Mouse (Mus musculus): ENCODE data around the gene Gm6899. TPM values are rescaled to one million over a fixed set of nuclear protein-coding genes. Genes with fewer than 3 reads are reported as not detected.

Gm6899 gene
- polyA plus RNA-seq, 1 experiment from 2014 or later = not detected

- no peak overlapping the region for H3K27ac ChIP-seq
- WGBS = 85% methylated on average over 4 of the region's 4 CpGs
- H3K36me3 ChIP-seq (replicated peaks) = no peaks in the 10 kb centered on the region
- H3K9me3 ChIP-seq = no peaks in the 10 kb centered on the region
- no peak overlapping the region for H3K4me3 ChIP-seq (replicated peaks)
- ATAC-seq (ENCODE audit: low FRiP score) = no peak
- no peaks in the 10 kb centered on the region for H3K27me3 ChIP-seq
- no peak overlapping the region for H3K4me2 ChIP-seq
- no peaks in the 10 kb centered on the region for H3K4me1 ChIP-seq
- H3K9ac ChIP-seq = no peak overlapping the region
Measured at GRCm38 (mm10) chr11:26600692-26601091, 7.7 kb downstream of the Gm6899 start.

GRCm38 (mm10) chr11:26601571-26602175 lies 8.6 kb downstream of the Gm6899 start:
- H3K4me1 ChIP-seq = no peaks in the 10 kb centered on the region
- no peak overlapping the region for H3K9ac ChIP-seq
- H3K4me2 ChIP-seq = no peak overlapping the region
- 90% methylated on average over 2 of the region's 2 CpGs for WGBS
- H3K27ac ChIP-seq = no peak overlapping the region
- ATAC-seq (ENCODE audit: low FRiP score) = no peak
- no peaks in the 10 kb centered on the region for H3K27me3 ChIP-seq
- H3K4me3 ChIP-seq (replicated peaks) = no peak overlapping the region
- H3K36me3 ChIP-seq (replicated peaks) = no peaks in the 10 kb centered on the region
- H3K9me3 ChIP-seq = no peaks in the 10 kb centered on the region

DNA sequence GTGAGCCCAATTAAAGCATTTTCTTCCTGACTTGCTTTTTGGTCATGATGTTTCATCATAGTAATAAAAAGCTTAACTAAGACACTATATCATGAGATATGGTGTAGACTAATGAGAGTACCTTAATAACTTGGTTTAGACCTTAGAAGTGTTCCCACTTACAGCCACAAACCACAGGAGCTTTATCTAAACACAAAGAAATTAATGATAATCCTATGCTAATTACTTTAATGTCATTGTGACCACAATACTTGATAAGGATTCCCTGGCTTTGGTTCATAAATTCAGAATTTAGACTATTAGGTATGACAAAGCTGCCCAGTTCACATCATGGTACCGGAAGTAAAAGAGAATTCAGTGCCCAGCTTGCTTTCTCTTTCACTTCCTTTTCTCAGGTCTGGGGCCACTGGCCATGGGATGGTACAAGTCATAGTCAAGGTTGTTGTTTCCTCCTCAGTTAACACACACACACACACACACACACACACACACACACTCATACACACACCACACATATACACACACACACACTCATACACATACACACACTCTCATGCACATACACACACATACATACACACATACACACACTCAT lies 11.1 kb downstream of the Gm6899 start:
- no peak overlapping the region for H3K4me2 ChIP-seq
- WGBS = 81% methylated on average over 1 of the region's 1 CpGs
- H3K27me3 ChIP-seq = no peaks in the 10 kb centered on the region
- H3K4me3 ChIP-seq (replicated peaks) = no peak overlapping the region
- no peaks in the 10 kb centered on the region for H3K9me3 ChIP-seq
- no peak for ATAC-seq (ENCODE audit: low FRiP score)
- no peak overlapping the region for H3K9ac ChIP-seq
- H3K36me3 ChIP-seq (replicated peaks) = no peaks in the 10 kb centered on the region
- H3K27ac ChIP-seq = no peak overlapping the region
- H3K4me1 ChIP-seq = peaks cover 3% of the 10 kb centered on the region; the same call in 1 of the 2 replicates

DNA sequence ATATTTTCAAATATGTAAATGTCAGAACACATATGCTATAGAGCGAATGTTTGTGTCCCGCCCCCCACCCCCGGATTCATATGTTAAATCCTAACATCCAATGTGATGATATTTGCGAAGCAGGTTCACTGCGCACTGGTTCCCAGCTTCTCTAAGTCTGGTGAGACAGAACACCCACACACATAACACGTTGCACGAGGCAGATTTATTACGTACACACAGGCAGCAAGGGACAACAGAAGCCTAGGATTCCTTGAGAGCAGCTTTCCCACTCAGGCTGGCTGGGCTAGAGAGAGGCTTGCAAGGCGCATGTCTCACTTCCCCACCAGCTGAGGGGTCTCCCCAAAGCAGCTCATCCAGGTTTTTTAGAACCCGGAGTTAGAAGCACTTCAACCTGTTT lies 15.8 kb downstream of the Gm6899 start:
- Histone ChIP-seq H3K4me2 (no peak overlapping the region), H3K27me3 (no peaks in the 10 kb centered on the region), H3K36me3 (replicated peaks) (no peaks in the 10 kb centered on the region), H3K4me3 (replicated peaks) (no peak overlapping the region), H3K9ac (no peak overlapping the region), H3K27ac (no peak overlapping the region), H3K4me1 (peaks cover 6% of the 10 kb centered on the region; the same call in 1 of the 2 replicates), H3K9me3 (no peaks in the 10 kb centered on the region)
- 76% methylated on average over 10 of the region's 10 CpGs for WGBS
- ATAC-seq (ENCODE audit: low FRiP score) = 0 out of 2 replicates have a peak, but pooled peaks have one; percentile 6

GRCm38 (mm10) chr11:26618475-26619223 lies 25.6 kb downstream of the Gm6899 start:
- no peak for ATAC-seq (ENCODE audit: low FRiP score)
- 87% methylated on average over 2 of the region's 2 CpGs for WGBS
- no peaks in the 10 kb centered on the region for H3K36me3 ChIP-seq (replicated peaks)

GRCm38 (mm10) chr11:26622727-26623126 lies 29.7 kb downstream of the Gm6899 start:
- Histone ChIP-seq H3K27ac (no peak overlapping the region), H3K27me3 (no peaks in the 10 kb centered on the region), H3K9me3 (no peaks in the 10 kb centered on the region), H3K36me3 (replicated peaks) (no peaks in the 10 kb centered on the region), H3K4me2 (no peak overlapping the region), H3K4me1 (no peaks in the 10 kb centered on the region), H3K4me3 (replicated peaks) (no peak overlapping the region), H3K9ac (no peak overlapping the region)
- no peak for ATAC-seq (ENCODE audit: low FRiP score)
- 90% methylated on average over 5 of the region's 5 CpGs for WGBS

More at GRCm38 (mm10) chr11:26618475-26619223, 25.6 kb downstream of the Gm6899 start:
- Histone ChIP-seq H3K4me2 (no peak overlapping the region), H3K4me3 (replicated peaks) (no peak overlapping the region), H3K4me1 (no peaks in the 10 kb centered on the region), H3K27me3 (no peaks in the 10 kb centered on the region), H3K27ac (no peak overlapping the region), H3K9ac (no peak overlapping the region), H3K9me3 (no peaks in the 10 kb centered on the region)

GRCm38 (mm10) chr11:26636239-26636638 lies 43.2 kb downstream of the Gm6899 start:
- H3K4me2 ChIP-seq = no peak overlapping the region
- ATAC-seq (ENCODE audit: low FRiP score) = no peak
- WGBS = 94% methylated on average over 1 of the region's 1 CpGs
- H3K4me1 ChIP-seq = no peaks in the 10 kb centered on the region
- no peak overlapping the region for H3K27ac ChIP-seq
- H3K9ac ChIP-seq = no peak overlapping the region
- no peaks in the 10 kb centered on the region for H3K36me3 ChIP-seq (replicated peaks)
- H3K4me3 ChIP-seq (replicated peaks) = no peak overlapping the region
- no peaks in the 10 kb centered on the region for H3K9me3 ChIP-seq
- no peaks in the 10 kb centered on the region for H3K27me3 ChIP-seq

DNA sequence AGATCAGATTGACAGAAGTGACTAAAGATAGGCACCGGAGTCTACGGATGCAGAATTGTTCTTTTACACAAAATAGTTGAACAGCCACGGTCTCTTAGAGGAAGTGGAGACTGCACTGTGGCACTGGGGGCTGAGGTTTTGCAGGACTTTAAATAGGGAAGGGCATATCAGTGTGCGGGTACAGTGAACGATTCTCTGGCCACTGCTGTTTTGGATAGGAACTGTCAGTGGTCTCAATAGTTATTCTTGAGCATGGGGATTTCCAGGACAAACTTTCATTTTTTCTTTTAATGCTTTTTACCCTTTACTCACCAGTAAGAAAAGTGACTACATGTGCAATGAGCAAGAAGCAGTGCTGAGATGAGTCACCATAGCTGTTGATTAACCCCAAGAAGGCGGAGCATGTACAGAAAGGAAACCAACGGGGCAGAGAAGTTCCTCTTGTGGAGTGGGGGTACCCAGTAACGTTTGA lies 47.3 kb downstream of the Gm6899 start:
- H3K4me3 ChIP-seq (replicated peaks) = no peak overlapping the region
- no peak for ATAC-seq (ENCODE audit: low FRiP score)

GRCm38 (mm10) chr11:26642141-26642540 lies 49.1 kb downstream of the Gm6899 start:
- no peaks in the 10 kb centered on the region for H3K36me3 ChIP-seq (replicated peaks)
- H3K9ac ChIP-seq = no peak overlapping the region
- no peak overlapping the region for H3K27ac ChIP-seq
- no peaks in the 10 kb centered on the region for H3K4me1 ChIP-seq
- H3K4me3 ChIP-seq (replicated peaks) = no peak overlapping the region
- no peak for ATAC-seq (ENCODE audit: low FRiP score)
- WGBS = 81% methylated on average over 1 of the region's 1 CpGs
- H3K27me3 ChIP-seq = no peaks in the 10 kb centered on the region
- no peak overlapping the region for H3K4me2 ChIP-seq
- H3K9me3 ChIP-seq = no peaks in the 10 kb centered on the region

More for the DNA sequence above, 47.3 kb downstream of the Gm6899 start:
- Histone ChIP-seq H3K27me3 (no peaks in the 10 kb centered on the region), H3K9ac (no peak overlapping the region), H3K9me3 (no peaks in the 10 kb centered on the region), H3K4me2 (no peak overlapping the region), H3K27ac (no peak overlapping the region), H3K36me3 (replicated peaks) (no peaks in the 10 kb centered on the region), H3K4me1 (no peaks in the 10 kb centered on the region)
- WGBS = 79% methylated on average over 8 of the region's 8 CpGs

Other genes with a start within 250 kb of the Gm6899 start
- 23.6 and 25.0 TPM in 2 replicates for gene Fancl, start 207.1 kb upstream of the Gm6899 start, polyA plus RNA-seq (2016; fragmentation: Nextera tagmentation; extraction: Ambion mirVana)
- gene Vrk2, start 758 bp downstream of the Gm6899 start, polyA plus RNA-seq (2016; fragmentation: Nextera tagmentation; extraction: Ambion mirVana) = 14.6 and 17.1 TPM in 2 replicates